Mouse (Mus musculus) adrenal gland, postnatal 25 days (tissue): Measurements from ENCODE around the gene Taf11. TPM values are rescaled to one million over a fixed set of nuclear protein-coding genes. Genes with fewer than 3 reads are reported as not detected.

ENCODE experiments used
- total RNA-seq: library from RNA; stranded (reverse); gene quantifications from 2 replicates; pipeline ENCODE4 v1.2.3, GENCODE M21; 2021

The Taf11 gene
- total RNA-seq, 1 experiment from 2014 or later: 34.9 TPM

Other genes with a start within 250 kb of the Taf11 start
- not detected in 2 replicates for gene Spdef, start 180.9 kb downstream of the Taf11 start, total RNA-seq
- gene D17Wsu92e, start 89.2 kb downstream of the Taf11 start, total RNA-seq: 170 and 180 TPM in 2 replicates
- gene Snrpc, start 71.7 kb downstream of the Taf11 start, total RNA-seq: 86.4 and 87.9 TPM in 2 replicates
- 31.7 and 32.3 TPM in 2 replicates for gene Uhrf1bp1, start 53.4 kb downstream of the Taf11 start, total RNA-seq
- 34.0 and 35.0 TPM in 2 replicates for gene Anks1, start 538 bp downstream of the Taf11 start, total RNA-seq
- gene Tcp11, start 170.8 kb upstream of the Taf11 start, total RNA-seq: not detected in 2 replicates
- 23.1 and 28.0 TPM in 2 replicates for gene Scube3, start 232.3 kb upstream of the Taf11 start, total RNA-seq